Mouse (Mus musculus) urinary bladder, postnatal 25 days (tissue): ENCODE data around the gene Atp6v0b.

Experiments used
- DNase-seq: peaks from one replicate; pipeline ENCODE4 v3.0.0; 2022; ENCODE audit warnings: low spot score

The Atp6v0b gene

DNA sequence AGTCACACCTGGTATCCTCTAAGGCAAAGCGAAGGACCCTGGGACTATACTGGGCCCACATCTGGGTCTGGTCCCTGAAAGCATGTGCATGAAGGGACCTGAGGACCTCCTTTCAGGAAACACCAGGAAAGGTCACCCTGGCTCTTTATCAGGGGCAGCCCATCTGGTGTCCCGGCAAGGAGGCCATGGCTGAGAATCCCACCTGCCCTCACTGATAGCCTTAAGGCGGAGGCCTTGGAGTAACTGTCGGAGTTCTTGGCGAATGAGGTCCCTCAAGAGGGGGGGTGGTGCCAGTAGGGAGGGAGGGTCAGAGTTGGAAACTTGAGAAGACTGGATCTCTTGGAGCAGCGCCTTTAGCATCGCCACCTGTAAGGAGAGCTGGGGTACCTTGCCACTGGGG lies 15.3 kb downstream of the Atp6v0b start:
- DNase-seq: no peak

DNA sequence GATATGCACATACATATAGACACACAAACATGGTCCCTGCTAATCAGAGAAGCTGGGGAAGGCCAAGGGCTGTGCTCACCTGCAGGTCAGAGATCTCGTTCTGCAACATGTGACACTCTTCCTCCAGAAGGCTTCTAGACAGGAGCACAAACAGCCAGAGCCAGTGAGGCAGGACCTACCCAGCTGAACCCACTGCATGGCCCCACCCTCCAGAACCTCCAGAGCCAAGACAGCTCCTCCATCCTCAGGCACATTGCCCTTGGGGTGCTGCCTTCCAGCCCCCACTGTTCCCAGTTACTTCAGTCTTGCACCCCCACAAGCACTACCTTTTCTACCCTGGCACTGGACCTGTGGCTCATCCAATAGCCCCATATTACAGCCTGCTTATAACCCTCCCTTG lies 16.7 kb downstream of the Atp6v0b start:
- no peak for DNase-seq

DNA sequence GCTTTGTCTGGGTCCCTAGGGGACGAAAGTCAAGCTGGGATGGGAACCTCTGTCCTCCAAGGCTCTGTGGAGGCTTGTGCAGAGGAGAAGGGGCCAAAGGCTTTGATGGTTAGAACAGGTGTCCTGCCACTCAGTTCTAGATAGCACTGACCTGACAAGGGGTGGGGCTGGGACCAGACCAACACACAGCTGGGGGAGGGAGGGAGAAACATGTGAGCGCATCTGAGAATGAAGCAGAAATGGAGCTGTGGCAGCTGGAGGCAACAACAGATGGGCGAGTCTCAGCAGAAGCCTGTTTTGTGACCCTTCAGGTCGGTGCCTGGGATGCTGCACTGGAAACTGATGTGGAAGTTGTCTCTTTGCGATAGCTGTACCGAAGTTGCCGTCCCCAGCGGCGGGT lies 17.8 kb downstream of the Atp6v0b start:
- no peak for DNase-seq

DNA sequence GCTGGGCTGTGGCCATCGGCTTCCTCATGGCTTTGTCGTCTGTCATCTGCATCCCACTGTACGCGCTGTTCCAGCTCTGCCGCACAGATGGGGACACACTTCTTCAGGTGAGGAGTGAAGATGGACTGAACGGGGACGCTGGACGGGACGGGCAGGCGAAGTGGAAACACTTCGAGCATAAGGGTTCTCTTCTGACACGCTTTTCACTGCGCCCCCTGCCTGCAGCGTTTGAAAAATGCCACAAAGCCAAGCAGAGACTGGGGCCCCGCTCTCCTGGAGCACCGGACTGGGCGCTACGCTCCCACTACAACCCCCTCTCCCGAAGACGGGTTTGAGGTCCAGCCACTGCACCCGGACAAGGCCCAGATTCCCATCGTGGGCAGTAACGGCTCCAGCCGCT lies 19.3 kb downstream of the Atp6v0b start:
- peak; percentile 54 for DNase-seq

DNA sequence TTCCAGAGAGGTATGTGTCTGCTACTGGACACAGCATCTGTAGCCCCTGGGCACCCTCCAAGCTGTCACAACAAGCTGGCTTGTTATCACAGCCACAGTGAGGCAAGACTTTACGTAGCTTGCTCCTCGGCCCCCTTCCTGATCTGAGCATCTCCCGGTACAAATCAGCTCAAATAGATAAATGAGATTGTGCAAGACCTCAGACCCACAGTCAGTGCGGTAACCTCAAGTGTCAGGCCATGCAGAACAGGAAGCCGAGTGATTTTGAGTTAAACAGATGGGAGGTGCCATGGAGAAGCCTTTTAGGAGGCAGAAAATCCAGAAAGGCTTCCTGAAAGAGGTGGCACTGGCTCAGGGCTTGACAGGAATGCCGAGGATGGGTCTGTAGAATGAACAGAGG lies 20.1 kb downstream of the Atp6v0b start:
- DNase-seq: no peak

DNA sequence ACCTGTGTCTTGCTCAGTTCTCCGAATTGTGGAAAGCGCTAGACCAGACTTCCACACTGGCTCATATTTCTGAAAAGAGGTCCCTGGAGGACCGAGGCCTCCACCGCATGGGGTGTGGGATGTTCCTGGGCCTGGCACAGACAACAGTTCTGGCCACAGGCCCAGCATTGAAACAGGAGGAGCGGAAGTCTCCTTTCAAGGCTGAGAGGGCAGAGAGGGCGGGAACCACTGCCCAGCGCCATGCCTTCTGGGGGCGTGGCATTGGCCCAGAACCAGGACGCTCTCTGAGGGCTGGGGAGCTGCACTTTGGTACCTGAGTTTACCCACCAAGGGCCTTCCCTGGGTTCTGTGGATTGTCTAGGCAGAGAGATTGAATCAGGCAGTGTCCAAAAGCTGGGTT lies 21.1 kb downstream of the Atp6v0b start:
- peak; percentile 49 for DNase-seq

DNA sequence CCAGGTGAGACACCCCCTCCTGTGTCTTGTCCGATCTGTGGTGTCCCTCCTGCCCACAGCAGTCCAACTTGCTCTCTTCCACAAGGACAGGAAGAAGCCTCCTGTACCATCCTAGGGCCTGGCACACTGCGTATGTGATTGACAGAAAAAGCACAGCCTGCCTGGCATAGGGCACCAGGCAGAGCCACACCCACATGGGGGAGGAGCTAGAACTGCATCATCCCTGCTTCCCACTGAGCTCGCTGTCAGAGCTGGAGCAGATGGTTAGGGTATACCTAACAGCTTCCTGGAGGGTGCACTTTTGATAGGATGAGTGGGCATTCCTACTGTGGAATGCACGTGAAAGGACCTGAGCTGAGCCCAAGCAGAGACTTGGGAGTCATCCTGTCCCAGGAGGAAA lies 24.3 kb downstream of the Atp6v0b start:
- no peak for DNase-seq

DNA sequence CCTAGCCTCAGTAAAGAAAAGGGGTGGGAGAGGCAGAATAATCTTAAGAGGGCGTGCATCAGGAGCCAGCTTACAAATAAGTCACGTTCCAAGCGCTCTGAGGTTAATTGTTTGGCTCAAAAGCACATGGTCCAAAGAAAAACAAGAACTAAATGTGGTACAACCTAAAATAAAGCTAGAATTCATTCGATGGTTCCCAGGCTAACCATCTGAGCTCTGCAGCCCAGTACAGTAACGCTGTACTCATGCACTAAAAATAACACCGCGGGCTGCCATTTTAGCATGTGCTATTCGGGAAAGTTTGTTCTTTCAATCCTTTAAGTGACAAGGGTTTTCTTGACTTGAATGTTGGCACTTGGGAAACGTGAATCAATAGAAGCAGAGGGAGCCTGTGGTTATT lies 26.6 kb downstream of the Atp6v0b start:
- DNase-seq: no peak

DNA sequence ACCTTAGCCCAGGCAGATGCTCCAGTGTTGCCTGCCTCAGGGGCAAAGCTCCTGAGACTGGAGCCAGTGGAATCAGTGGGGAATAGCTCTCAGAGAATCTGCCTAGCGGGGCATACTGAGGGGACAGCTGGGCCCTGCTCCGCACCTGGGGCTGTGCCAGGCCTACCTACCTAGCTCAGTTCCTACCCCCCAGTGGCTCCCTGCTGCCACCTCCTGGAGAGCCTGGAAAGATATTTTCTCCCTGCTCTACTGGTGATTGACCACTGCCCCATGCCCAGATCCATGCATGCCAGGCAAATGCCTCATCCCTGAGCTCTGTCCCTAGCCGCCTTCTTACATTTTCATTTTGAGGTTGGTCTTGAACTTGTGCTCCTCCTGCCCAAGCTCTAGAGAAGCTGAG lies 28.3 kb downstream of the Atp6v0b start:
- peak; percentile 77 for DNase-seq

DNA sequence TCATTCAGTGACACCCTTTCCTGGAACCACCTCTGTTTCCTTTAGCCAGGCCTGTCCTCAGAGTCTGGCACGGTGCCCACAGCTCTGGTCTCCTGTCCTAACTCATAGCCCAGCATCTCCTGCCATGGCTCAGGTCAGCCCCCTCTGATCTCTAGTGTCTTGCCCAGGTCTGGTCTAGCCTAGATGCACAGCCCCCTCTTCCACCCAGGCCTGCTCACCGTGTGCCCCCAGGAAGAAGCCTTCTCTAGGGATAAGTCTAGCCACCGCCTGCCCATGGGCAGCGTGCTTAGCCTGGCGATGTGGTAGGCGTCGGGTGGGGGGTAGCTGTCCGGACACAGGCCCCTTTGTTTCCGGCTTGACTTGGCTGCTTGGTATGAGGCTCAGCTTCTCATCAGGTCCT lies 32.0 kb downstream of the Atp6v0b start:
- no peak for DNase-seq

DNA sequence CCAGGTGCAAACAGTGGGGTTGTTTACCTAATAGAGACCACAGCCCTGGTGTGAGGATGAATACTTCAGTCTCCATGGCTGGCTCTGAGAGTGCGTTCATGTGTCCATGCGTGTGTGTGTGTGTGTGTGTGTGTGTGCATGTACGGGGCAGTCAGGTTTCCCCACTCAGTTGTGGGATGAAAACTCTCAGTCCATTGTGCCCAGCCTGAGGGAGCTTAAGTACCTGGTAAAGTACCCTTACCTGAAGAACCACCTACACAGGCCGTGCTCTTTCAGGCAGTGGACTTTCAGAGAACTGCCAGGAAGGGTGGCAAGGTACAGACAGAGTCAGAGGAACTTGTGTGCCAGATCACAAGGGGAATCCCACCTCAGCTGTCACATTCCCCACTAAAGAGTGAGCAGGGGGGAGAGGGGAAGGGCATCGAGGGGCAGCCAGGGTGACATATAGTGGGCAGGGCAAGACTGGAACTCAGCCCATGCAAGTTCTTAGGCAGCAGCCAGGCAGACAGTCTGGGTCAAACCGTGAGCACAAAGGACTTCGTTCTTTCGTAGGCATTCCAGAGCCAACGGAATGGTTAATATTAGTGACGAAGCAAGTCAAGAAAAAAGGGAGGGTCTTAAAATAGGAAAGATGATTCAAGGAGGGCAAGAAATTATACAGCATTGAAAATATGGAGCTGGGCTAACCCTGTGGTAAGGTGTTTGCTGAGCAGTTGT lies 34.8 kb downstream of the Atp6v0b start:
- no peak for DNase-seq

DNA sequence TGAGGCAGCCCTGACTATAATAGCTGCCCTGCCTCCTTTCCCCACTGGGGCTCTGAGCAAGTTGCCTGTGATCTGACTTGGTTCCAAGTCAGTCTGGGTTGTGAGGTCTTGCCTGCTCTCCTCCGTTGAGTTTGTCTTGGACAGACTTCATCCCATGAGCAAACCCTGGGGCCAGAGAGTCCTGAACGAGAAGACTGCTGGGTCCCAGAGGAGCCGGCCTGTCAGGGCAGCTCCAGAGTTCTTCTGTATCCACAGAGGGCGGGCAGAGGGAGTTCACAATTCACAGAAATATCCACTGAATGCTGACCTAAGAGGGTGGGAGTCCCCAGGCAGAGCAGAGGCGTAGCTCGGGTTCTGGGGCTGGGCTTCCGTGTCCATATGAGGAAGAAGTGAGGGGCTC lies 36.3 kb downstream of the Atp6v0b start:
- no peak for DNase-seq

DNA sequence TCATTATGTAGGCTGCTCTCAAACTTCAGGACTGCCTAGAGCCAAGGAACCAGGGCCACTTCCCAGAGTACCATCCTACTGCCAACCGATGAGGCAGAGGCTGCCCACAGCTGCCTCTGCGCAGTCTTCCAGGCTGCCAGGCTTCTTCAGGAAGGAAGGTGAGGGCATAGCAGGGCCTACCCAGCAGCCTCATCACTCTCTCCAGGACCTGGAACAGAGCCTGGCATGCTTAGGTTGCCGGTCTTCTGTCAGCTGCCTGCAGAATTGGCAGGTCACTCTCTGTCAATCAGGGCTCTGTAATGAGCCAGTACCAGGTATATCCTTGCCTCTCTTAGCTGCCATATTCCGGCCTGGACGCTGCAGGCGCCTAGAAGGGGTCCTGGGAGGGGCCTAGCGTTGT lies 37.0 kb downstream of the Atp6v0b start:
- no peak for DNase-seq

DNA sequence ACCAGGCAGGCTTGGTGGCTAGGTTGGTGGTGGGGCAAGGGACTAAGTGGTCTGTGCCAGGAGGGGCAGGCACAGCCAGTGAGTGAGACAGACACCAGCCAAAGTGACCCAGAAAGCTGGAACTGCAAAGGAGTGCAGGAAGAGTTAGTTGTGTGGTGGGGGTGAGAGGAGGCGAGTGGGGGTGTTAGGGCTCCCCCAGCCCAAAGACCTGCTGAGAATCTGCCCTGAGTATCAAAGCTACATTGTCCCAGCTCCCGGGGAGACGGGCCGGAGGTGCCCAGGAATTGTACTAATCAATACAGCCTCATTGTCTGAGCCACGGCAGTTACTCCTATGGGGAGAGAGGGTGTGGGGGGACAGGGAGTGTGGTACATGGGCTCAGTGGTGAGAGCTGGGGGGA lies 37.6 kb downstream of the Atp6v0b start:
- DNase-seq: no peak

DNA sequence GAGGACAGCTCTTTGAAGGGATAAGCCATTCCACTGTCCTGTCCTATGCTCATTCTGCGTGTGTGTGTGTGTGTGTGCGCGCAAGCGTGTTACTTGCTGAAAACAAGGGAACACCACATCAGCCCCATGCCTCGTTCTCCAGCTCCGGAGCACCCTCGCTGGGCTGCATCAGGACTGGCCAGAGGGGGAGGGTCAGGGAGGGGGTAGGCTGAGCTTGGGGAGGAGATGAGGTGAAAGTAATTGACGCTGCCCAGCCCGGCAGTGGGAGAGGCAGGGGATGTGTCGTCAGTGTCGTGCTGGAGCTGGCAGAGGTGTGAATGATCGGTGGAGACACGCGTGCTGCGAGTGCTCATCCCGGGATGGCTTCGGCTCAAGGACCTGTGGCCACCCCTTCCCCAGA lies 38.1 kb downstream of the Atp6v0b start:
- DNase-seq: no peak

DNA sequence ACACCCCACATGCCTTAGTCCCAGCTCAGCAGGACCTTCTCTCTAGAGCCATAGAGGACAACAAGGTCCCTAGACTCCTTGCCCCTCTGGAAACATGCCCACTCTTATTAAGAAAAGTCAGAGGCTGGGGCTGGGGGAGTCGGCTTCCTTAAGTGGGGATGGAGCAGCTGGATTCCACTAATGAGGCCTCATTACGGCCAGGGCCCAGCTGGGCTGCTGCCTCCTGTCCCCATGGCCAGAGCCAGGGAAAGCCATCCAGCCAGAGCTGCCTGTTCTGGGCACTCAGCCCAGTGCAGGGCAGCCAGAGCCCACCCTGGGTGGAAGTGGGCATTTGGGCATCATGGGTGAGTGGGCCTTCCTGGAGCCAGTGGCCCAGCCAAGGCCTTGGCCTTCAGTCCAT lies 40.1 kb downstream of the Atp6v0b start:
- DNase-seq: no peak

DNA sequence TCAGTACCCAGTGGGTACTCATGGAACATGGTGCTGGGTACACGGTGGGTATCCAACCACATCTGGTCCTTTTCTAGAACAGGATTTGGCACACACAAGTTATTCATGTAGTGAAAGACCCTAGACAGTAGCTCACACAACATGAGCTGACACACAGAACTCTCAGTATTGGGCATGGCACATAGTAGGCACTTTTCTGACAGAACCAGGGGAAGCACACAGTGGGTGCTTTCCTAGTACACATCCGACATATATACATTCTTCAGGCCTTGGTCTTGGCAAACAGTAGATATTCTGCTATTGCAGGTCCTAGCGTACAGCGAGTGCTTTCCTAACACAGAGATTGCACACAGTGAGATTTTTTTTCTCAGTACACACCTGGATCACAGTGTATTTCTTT lies 40.9 kb downstream of the Atp6v0b start:
- no peak for DNase-seq

DNA sequence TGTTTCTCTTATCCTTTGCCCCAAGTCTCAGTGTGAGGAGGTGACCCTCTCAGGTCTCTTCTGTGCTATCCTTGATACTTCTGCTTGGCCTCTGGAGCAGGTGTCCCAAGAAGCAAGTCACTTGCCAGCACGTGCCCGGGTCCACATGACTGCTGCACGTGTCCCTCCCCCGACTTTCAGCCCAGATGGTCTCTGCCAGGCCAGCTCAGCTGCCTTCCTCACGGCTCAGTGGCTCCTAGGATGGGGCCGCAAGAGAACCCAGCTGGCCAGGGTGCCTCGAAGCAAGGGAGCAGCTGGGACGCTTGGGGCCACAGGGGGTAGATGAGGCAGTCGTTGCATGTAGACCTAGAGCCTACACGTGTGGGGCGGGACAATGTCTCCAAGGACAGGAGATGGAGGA lies 41.8 kb downstream of the Atp6v0b start:
- DNase-seq: no peak

DNA sequence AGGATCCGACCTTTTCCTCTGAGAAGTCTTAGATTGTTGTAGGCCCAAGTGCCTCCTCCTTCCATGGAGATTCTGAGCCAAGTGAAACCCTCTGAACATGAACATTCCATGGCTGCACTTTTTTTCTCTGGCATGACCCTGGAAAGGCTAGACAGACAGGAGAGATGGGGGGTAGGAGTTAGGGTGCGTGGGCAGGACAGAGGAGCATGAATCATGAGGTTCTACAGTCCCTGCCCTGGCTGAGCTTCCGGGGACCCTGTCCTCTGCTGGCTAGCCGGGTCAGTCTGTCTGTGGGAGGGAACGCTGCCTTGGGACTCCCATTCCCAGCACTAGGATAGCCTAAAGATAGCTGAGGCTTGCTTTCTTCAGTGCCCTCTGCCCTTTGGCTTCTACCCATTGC lies 42.7 kb downstream of the Atp6v0b start:
- DNase-seq: no peak

DNA sequence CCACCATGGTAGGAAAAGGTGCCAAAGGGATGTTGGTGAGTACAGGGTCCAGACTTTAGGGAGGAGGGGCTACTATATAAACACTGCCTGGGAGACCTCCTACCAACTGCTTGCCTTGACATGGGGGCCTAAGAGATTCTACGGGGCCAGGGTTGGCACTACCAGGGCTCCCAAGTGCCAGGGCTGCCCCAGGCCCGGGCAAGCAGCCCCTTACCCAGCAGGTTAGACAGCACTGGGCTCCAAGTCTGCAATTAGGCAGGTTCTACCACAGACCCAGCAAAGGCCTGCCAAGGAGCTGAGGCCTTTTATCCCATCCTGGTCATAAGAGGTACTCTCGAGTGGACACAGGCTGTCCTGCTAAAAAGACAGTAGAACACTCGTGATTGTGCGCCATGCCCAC lies 44.0 kb downstream of the Atp6v0b start:
- DNase-seq: no peak

DNA sequence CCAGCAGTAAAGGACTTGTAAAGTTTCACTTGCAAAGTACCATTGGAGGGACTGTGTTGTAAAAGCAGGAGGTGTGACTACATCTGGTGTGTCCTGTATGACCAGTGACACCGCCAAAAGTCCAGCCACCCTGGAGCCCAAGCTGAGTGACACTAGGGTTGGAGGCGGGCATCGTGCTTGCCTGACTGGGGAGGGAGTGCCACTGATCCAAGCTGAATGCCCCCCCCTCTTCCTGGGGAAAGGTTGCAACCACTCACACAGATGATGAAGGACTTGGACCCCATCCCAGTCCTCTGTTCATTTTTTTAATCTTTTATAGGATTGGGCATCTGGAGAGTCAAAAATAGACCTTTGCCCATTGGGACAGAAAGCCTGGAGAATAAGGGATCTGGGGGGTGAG lies 45.6 kb downstream of the Atp6v0b start:
- no peak for DNase-seq

DNA sequence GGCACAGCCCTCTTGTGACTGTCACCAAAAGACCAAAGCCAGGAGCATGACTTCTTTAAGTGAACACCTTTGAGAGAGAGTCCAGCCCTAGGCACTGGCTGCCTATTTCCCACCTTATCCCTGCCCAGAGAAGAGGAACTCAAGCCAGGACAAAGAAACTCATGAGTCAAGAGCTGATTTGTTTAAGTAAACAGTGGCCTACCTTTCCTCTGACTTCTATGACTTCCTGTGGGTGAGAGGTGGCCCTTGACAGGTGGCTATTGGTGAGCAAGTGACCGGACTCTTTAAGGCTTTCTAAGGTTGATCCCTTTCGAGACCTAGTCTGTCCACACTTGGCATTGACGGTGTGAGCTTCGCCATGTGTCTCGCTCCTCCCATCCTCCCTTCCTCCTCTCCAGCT lies 46.3 kb downstream of the Atp6v0b start:
- no peak for DNase-seq

DNA sequence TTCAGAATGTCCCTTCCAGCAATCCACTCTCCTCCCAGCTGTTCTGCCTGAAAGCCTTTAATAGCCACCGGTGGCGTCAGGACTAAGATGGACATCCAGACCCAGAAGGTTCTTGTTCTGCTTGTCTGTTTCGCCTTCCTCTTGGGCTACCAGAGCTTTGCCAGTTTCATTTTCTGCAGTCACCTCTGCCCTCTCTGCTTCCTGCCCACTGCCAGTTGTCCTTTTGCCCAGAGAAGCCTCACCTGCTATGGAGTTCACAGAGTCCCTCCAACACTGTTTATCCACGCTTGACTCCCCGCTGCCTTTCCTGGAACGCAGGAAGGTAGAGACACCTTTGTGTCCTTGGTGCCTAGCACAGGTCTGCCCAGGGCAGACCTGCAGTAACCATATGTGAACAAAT lies 47.8 kb downstream of the Atp6v0b start:
- no peak for DNase-seq

DNA sequence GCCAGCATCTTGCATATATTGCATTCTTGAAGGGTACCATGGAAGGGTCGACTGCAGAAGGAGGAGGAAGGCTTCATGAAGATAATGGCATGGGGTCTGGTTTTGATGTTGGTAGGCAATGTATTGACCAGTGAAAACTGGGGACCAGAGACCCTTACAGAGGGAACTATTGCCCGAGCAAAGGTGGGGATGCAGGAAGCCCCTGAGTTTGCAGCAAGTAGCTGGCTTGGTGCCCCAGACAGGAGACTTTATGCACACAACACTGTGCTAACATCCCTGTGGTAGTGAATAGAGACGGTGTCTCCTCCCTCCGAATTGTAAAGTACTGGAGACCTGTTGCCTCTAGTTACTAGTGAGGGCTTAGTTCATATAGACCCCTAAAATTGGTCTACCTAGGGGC lies 49.9 kb downstream of the Atp6v0b start:
- no peak for DNase-seq
